Mouse (Mus musculus): ENCODE measurements at regions not wholly inside any gene's neighbourhood (a gene's known extent, or its start where the extent isn't known, plus 50 kb on each side); places are given as distances from the start of the nearest gene placed in this dataset.

- no peak overlapping the region for H3K4me2 ChIP-seq
- H3K4me3 ChIP-seq (ENCODE audit: low read depth, low read length) = no peak overlapping the region
- no peaks in the 10 kb centered on the region for H3K36me3 ChIP-seq (ENCODE audit: insufficient read depth)
- DNase-seq (no peak), ATAC-seq (ENCODE audit: insufficient read depth) (no peak)
- 80% methylated on average over 6 of the region's 6 CpGs for WGBS
- H3K27ac ChIP-seq (ENCODE audit: low read depth) = no peak overlapping the region
- no peaks in the 10 kb centered on the region for H3K9me3 ChIP-seq (ENCODE audit: low read depth, low read length)
- TF ChIP-seq CTCF (IDR thresholded peaks at IDR 0.05; ENCODE audit: low read depth) = no peak
- H3K4me1 ChIP-seq (ENCODE audit: insufficient read depth) = peaks cover under 1% of the 10 kb centered on the region
- H3K9ac ChIP-seq = no peak overlapping the region
- H3K27me3 ChIP-seq (ENCODE audit: insufficient read depth, low read length) = no peaks in the 10 kb centered on the region
Measured at GRCm38 (mm10) chr14:25323542-25324484, 135.2 kb upstream of the Zmiz1 start.

GRCm38 (mm10) chr14:25325887-25326286 lies 133.1 kb upstream of the Zmiz1 start:
- H3K36me3 ChIP-seq (ENCODE audit: insufficient read depth) = no peaks in the 10 kb centered on the region
- H3K9ac ChIP-seq = no peak overlapping the region
- TF ChIP-seq CTCF (IDR thresholded peaks at IDR 0.05; ENCODE audit: low read depth) = no peak
- no peak overlapping the region for H3K27ac ChIP-seq (ENCODE audit: low read depth)
- H3K4me3 ChIP-seq (ENCODE audit: low read depth, low read length) = no peak overlapping the region
- H3K9me3 ChIP-seq (ENCODE audit: low read depth, low read length) = no peaks in the 10 kb centered on the region
- H3K4me2 ChIP-seq = no peak overlapping the region
- H3K27me3 ChIP-seq (ENCODE audit: insufficient read depth, low read length) = no peaks in the 10 kb centered on the region
- no peaks in the 10 kb centered on the region; the same call in 1 of the 2 replicates for H3K4me1 ChIP-seq (ENCODE audit: insufficient read depth)
- DNase-seq (no peak), ATAC-seq (ENCODE audit: insufficient read depth) (no peak)
- 94% methylated on average over 3 of the region's 3 CpGs for WGBS

GRCm38 (mm10) chr14:25328230-25328629 lies 130.8 kb upstream of the Zmiz1 start:
- 77% methylated on average over 5 of the region's 5 CpGs for WGBS

DNA sequence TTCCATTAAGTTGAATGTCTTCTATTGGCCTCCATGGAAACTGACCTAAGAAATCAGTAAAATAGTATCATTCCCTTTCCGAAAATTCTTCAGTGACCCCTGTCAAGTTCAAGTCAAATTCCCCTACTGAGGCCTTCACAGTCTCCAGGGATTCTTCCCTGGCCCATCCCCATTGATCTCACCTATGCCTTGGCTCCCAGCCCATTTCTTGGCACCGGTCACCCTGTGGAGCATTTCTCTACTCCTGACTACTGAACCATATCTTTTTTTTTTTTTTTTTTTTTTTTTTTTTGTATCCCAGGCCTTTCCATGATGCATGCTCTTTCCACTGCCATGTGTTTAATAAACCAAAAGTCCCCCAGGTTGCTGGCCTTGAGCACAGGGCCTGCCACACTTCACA lies 124.8 kb upstream of the Zmiz1 start:
- Histone ChIP-seq H3K4me2 (no peak overlapping the region), H3K27ac (ENCODE audit: low read depth) (no peak overlapping the region), H3K4me1 (ENCODE audit: insufficient read depth) (peaks cover 11% of the 10 kb centered on the region), H3K9ac (no peak overlapping the region), H3K36me3 (ENCODE audit: insufficient read depth) (no peaks in the 10 kb centered on the region), H3K9me3 (ENCODE audit: low read depth, low read length) (peaks cover 3% of the 10 kb centered on the region; the same call in 1 of the 2 replicates), H3K4me3 (ENCODE audit: low read depth, low read length) (no peak overlapping the region), H3K27me3 (ENCODE audit: insufficient read depth, low read length) (no peaks in the 10 kb centered on the region)
- ATAC-seq (ENCODE audit: insufficient read depth) (no peak), DNase-seq (no peak)
- no peak for TF ChIP-seq CTCF (IDR thresholded peaks at IDR 0.05; ENCODE audit: low read depth)
- 85% methylated on average over 2 of the region's 2 CpGs for WGBS

More at GRCm38 (mm10) chr14:25328230-25328629, 130.8 kb upstream of the Zmiz1 start:
- DNase-seq (no peak), ATAC-seq (ENCODE audit: insufficient read depth) (no peak)
- TF ChIP-seq CTCF (IDR thresholded peaks at IDR 0.05; ENCODE audit: low read depth) = no peak
- Histone ChIP-seq H3K9ac (no peak overlapping the region), H3K4me3 (ENCODE audit: low read depth, low read length) (no peak overlapping the region), H3K27ac (ENCODE audit: low read depth) (no peak overlapping the region), H3K27me3 (ENCODE audit: insufficient read depth, low read length) (no peaks in the 10 kb centered on the region), H3K9me3 (ENCODE audit: low read depth, low read length) (no peaks in the 10 kb centered on the region), H3K4me2 (no peak overlapping the region), H3K36me3 (ENCODE audit: insufficient read depth) (no peaks in the 10 kb centered on the region), H3K4me1 (ENCODE audit: insufficient read depth) (no peaks in the 10 kb centered on the region; the same call in 1 of the 2 replicates)

DNA sequence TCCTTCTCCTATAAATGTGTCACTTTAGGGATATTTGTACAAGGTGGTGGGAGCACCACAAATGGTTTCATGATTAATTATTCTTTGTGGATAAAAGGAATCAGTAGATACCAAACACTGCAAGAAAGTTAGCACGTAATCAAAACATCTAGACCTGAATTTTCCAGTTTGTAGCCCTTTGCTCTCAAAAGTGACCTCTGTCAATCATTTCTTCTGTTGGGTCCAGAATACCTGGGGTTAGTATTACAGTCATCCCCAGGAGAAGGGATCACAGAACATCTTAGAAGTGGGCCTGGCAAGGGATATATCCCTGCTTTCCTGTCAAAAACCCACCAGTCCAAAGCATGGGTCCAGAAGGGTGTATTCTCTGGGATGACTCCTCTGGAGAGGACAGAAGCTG lies 122.1 kb upstream of the Zmiz1 start:
- no peak overlapping the region for H3K4me2 ChIP-seq
- ATAC-seq (ENCODE audit: insufficient read depth) = no peak
- no peak for TF ChIP-seq CTCF (IDR thresholded peaks at IDR 0.05; ENCODE audit: low read depth)
- H3K9me3 ChIP-seq (ENCODE audit: low read depth, low read length) = peaks cover 3% of the 10 kb centered on the region; the same call in 1 of the 2 replicates
- H3K27me3 ChIP-seq (ENCODE audit: insufficient read depth, low read length) = no peaks in the 10 kb centered on the region
- DNase-seq = no peak
- no peak overlapping the region for H3K27ac ChIP-seq (ENCODE audit: low read depth)
- no peak overlapping the region for H3K9ac ChIP-seq
- WGBS = 90% methylated on average over 1 of the region's 1 CpGs
- H3K4me3 ChIP-seq (ENCODE audit: low read depth, low read length) = no peak overlapping the region
- peaks cover 18% of the 10 kb centered on the region for H3K4me1 ChIP-seq (ENCODE audit: insufficient read depth)
- H3K36me3 ChIP-seq (ENCODE audit: insufficient read depth) = no peaks in the 10 kb centered on the region

GRCm38 (mm10) chr14:25338404-25339051 lies 120.5 kb upstream of the Zmiz1 start:
- H3K36me3 ChIP-seq (ENCODE audit: insufficient read depth) = no peaks in the 10 kb centered on the region
- H3K9ac ChIP-seq = no peak overlapping the region
- no peak overlapping the region for H3K4me2 ChIP-seq
- peaks cover 3% of the 10 kb centered on the region; the same call in 1 of the 2 replicates for H3K9me3 ChIP-seq (ENCODE audit: low read depth, low read length)
- DNase-seq (no peak), ATAC-seq (ENCODE audit: insufficient read depth) (peak; percentile 23; the same call in 1 of the 2 replicates)
- no peak overlapping the region for H3K4me3 ChIP-seq (ENCODE audit: low read depth, low read length)
- peak overlapping the region; percentile 50; the same call in 1 of the 2 replicates for H3K27ac ChIP-seq (ENCODE audit: low read depth)
- H3K27me3 ChIP-seq (ENCODE audit: insufficient read depth, low read length) = no peaks in the 10 kb centered on the region
- TF ChIP-seq CTCF (IDR thresholded peaks at IDR 0.05; ENCODE audit: low read depth) = no peak
- H3K4me1 ChIP-seq (ENCODE audit: insufficient read depth) = peaks cover 27% of the 10 kb centered on the region
- 44% methylated on average over 9 of the region's 9 CpGs for WGBS

DNA sequence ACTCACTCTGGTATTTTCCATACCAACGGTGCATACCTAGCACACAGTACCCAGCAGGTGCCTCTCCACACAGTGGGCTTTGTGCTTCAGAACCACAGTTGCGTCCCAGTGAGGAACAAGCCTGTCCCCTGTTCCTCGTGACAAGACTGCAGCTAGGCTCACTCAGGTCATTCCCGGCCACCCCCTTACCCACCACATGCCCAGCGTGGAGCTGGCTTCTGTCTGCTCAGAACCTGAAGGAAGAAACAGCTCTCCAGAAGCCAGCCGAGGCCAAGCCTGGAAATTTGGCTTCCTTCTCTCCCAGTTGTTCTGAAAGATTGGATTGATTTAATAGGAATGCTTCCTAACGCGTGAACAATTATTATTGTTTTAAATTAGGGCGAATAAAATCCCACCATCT lies 118.1 kb upstream of the Zmiz1 start:
- Histone ChIP-seq H3K4me1 (ENCODE audit: insufficient read depth) (peaks cover 32% of the 10 kb centered on the region), H3K27me3 (ENCODE audit: insufficient read depth, low read length) (no peaks in the 10 kb centered on the region), H3K4me2 (no peak overlapping the region), H3K36me3 (ENCODE audit: insufficient read depth) (no peaks in the 10 kb centered on the region), H3K9ac (no peak overlapping the region), H3K9me3 (ENCODE audit: low read depth, low read length) (peaks cover 2% of the 10 kb centered on the region; the same call in 1 of the 2 replicates), H3K4me3 (ENCODE audit: low read depth, low read length) (no peak overlapping the region), H3K27ac (ENCODE audit: low read depth) (no peak overlapping the region)
- TF ChIP-seq CTCF (IDR thresholded peaks at IDR 0.05; ENCODE audit: low read depth) = no peak
- no peak for DNase-seq
- ATAC-seq (ENCODE audit: insufficient read depth) = no peak
- 72% methylated on average over 9 of the region's 9 CpGs for WGBS

All from lung, embryonic 14.5 days (tissue).